9 mouse cellular contexts compared by ENCODE assay signal in the genomic region with DNA sequence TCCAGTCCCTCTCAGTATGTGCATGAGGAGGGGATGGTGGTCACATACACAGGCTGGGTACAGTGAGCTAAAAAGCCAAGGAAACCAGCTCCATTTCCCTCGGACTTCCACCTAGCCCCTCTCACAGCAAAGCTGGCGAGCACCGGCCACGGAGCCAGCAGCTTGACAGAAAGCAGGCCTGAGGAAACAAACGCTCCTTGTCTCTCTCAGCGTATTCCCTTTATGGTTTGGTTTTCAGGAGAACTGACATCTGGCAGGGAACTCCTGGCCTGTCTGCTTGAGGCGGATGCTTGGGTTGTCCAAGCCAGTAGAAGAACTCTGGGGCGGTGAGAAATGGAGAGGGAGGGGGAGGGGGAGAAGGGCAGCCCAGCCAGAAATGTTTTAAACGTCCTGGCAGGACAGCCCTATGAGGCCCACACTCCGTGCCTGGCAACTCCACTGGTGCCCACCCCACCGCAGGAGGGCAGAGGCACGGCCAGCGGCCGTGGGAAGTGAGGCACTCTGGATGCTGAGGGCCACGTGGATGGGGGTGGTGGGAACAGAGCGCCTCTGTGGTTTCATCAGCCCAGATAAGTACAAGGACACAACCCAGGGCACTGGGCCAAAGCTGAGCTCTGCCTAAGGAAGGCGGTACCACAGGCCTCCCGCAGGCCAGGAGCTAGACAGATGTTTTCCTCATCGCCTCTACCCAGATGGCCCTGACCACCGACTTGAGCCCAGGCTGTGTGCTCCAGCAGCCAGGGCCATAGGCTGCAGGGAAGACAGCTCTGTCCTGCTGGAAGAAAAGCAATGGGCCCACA. TPM values are rescaled to one million over a fixed set of nuclear protein-coding genes. Genes with fewer than 3 reads are reported as not detected.
A peak's percentile ranks its signal among the peaks of the same experiment; 100 is the strongest.
DNase-seq lines count a peak whose midpoint lies in the region; ATAC-seq lines count a peak whose summit lies in the region.
"Had no signal": no experiment of that assay in that cellular context is flagged by ENCODE, and none has a peak within 500 bp of the region (broad histone marks: within the 10 kb centered on the region; RNA-seq: fewer than 3 reads in every experiment).

No protein-coding gene starts in this region.

- H3K79me2 ChIP-seq in macrophage (ENCODE audit: inconsistent target): no peaks in the 10 kb centered on the region

- peaks cover 29% of the 10 kb centered on the region for H3K4me1 ChIP-seq in intestine, embryonic 14.5 days (replicated peaks; ENCODE audit: control insufficient read depth, insufficient read depth, low read length)
- H3K4me1 ChIP-seq: midbrain, embryonic 12.5 days had no signal

- peak overlapping the region; percentile 29; the same call in 1 of the 2 replicates for H3K9ac ChIP-seq in intestine, embryonic 14.5 days (ENCODE audit: low read length)
- H3K9ac ChIP-seq: midbrain, embryonic 12.5 days had no signal

- no peaks in the 10 kb centered on the region for H3K27me3 ChIP-seq in intestine, embryonic 14.5 days (replicated peaks; ENCODE audit: control insufficient read depth, insufficient read depth, low read length)
- H3K27me3 ChIP-seq: midbrain, embryonic 12.5 days had no signal

- WGBS in intestine, embryonic 14.5 days: 18% methylated on average over 20 of the region's 20 CpGs
- 31% methylated on average over 20 of the region's 20 CpGs for WGBS in macrophage (ENCODE audit: missing documents)

- H3K4me2 ChIP-seq in intestine, embryonic 14.5 days (ENCODE audit: low read length): peak overlapping the region; percentile 35
- H3K4me2 ChIP-seq: midbrain, embryonic 12.5 days had no signal

- H3K36me3 ChIP-seq in intestine, embryonic 14.5 days (ENCODE audit: control insufficient read depth, insufficient read depth, low read length): no peaks in the 10 kb centered on the region
- no peaks in the 10 kb centered on the region for H3K36me3 ChIP-seq in macrophage (ENCODE audit: inconsistent target)
- H3K36me3 ChIP-seq: midbrain, embryonic 12.5 days had no signal

- ATAC-seq in intestine, embryonic 14.5 days (replicated peaks; ENCODE audit: low FRiP score, low TSS enrichment, low read depth): peak; percentile 86

- DNase-seq in ZHBTc4 (ENCODE audit: low read depth, low spot score): peak; percentile 26
- DNase-seq in embryo, embryonic 10.5 days (ENCODE audit: low spot score): peak; percentile 58
- peak; percentile 94 for DNase-seq in gastrocnemius, postnatal 25 days
- peak; percentile 85 for DNase-seq in intestine, embryonic 14.5 days (ENCODE audit: low spot score)
- DNase-seq in left cerebral cortex, adult 9 months (ENCODE audit: low spot score in 2 of 2): peak; percentile 83 to 86
- peak; percentile 76 for DNase-seq in right cerebral cortex, postnatal 4 days
- DNase-seq in urinary bladder, postnatal 4 days (ENCODE audit: low spot score in 2 of 2): peak; percentile 92 to 95

- H3K4me3 ChIP-seq in intestine, embryonic 14.5 days (ENCODE audit: low read depth, low read length): no peak overlapping the region
- H3K4me3 ChIP-seq in macrophage (ENCODE audit: inconsistent target): no peak overlapping the region
- H3K4me3 ChIP-seq: midbrain, embryonic 12.5 days had no signal

- no peaks in the 10 kb centered on the region for H3K9me3 ChIP-seq in intestine, embryonic 14.5 days (ENCODE audit: control insufficient read depth, low read length)
- H3K9me3 ChIP-seq: midbrain, embryonic 12.5 days had no signal

- H3K27ac ChIP-seq in intestine, embryonic 14.5 days (ENCODE audit: low read depth): peak overlapping the region; percentile 97
- peak overlapping the region; percentile 88 for H3K27ac ChIP-seq in macrophage
- H3K27ac ChIP-seq: midbrain, embryonic 12.5 days had no signal

RNA-seq across cellular contexts. Expression of a gene that starts 19.4 kb away (rescaled TPM):
- 1 to 10 TPM; 5.7 to 8.1 TPM for total RNA-seq in gastrocnemius, postnatal 25 days (2021)
- 27.5 and 29.2 TPM in 2 replicates for polyA plus RNA-seq in intestine, embryonic 14.5 days (2014; fragmentation: Nextera tagmentation; extraction: Ambion mirVana)
- total RNA-seq in macrophage (2018; cell fraction: chromatin; rRNA removed): 100 to 1,000 TPM in 5 of 26 experiments, 10 to 100 TPM in 21; 29.6 to 129 (median 82.6) TPM
- 10 to 100 TPM in 13 of 26 experiments, 1 to 10 TPM in 13; 4.6 to 16.6 (median 9.9) TPM for total RNA-seq in macrophage (2018; cell fraction: cytosol; rRNA removed)
- 10 to 100 TPM; 31.7 to 91.3 (median 64.3) TPM for total RNA-seq in macrophage (2018; cell fraction: nucleus; rRNA removed)
- 7.9 to 18.3 TPM (median 17.6 TPM) in 3 replicates for polyA plus RNA-seq in macrophage (2018)

RNA-seq across cellular contexts. Expression of a gene that starts 47.3 kb away (rescaled TPM):
- 1 to 10 TPM; 1.4 to 2.4 TPM for total RNA-seq in gastrocnemius, postnatal 25 days (2021)
- polyA plus RNA-seq in intestine, embryonic 14.5 days (2014; fragmentation: Nextera tagmentation; extraction: Ambion mirVana): 13.1 and 13.7 TPM in 2 replicates
- 100 to 1,000 TPM in 1 of 26 experiments, 10 to 100 TPM in 23, 1 to 10 TPM in 2; 5.5 to 108 (median 48.1) TPM for total RNA-seq in macrophage (2018; cell fraction: chromatin; rRNA removed)
- total RNA-seq in macrophage (2018; cell fraction: cytosol; rRNA removed): 10 to 100 TPM; 42.6 to 99.3 (median 67.3) TPM
- 100 to 1,000 TPM in 5 of 26 experiments, 10 to 100 TPM in 21; 15.0 to 148 (median 62.4) TPM for total RNA-seq in macrophage (2018; cell fraction: nucleus; rRNA removed)
- 64.9 to 120 TPM (median 72.8 TPM) in 3 replicates for polyA plus RNA-seq in macrophage (2018)

Comparison
In these comparisons a context has a peak if more than half of its experiments do, and no peak if none do; other contexts are left out.
1. DNase-seq: peak in every context shown above with its lines; median percentile 94 in gastrocnemius, postnatal 25 days; 94 in urinary bladder, postnatal 4 days; 85 in intestine, embryonic 14.5 days; 84 in left cerebral cortex, adult 9 months; 76 in right cerebral cortex, postnatal 4 days; 58 in embryo, embryonic 10.5 days; 26 in ZHBTc4.